Mouse (Mus musculus) cerebellum, adult 9-11 months (tissue): ENCODE measurements around the gene Rps6kl1.
A peak's percentile ranks its signal among the peaks of the same experiment; 100 is the strongest.

Experiments used
- DNase-seq: peaks from one replicate; pipeline ENCODE4 v3.0.0; 2022

Rps6kl1 gene

GRCm38 (mm10) chr12:85151002-85151774 lies at the start of gene Rps6kl1:
TSS of gene Rps6kl1 (minus strand) at chr12:85151264.
- DNase-seq: peak; percentile 93

DNA sequence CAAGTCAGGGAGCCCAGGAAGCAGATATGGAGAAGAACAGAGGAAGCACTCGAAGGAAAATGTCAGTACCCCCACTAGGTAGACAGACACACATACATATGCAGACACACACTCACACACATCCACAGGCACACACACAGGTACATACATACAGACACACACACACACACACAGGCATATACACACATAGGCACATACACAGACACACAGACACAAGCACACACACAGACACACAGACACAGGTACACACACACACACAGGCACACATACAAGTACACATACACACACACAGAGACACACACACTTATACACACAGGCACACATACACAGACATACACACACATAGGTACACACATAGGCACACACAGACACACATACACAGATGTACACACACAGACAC lies 48.9 kb upstream of the Rps6kl1 start:
- DNase-seq: no peak

GRCm38 (mm10) chr12:85197936-85198335 lies 46.9 kb upstream of the Rps6kl1 start:
- DNase-seq: no peak

- DNase-seq: no peak
Measured at GRCm38 (mm10) chr12:85197371-85197770, 46.3 kb upstream of the Rps6kl1 start.

DNA sequence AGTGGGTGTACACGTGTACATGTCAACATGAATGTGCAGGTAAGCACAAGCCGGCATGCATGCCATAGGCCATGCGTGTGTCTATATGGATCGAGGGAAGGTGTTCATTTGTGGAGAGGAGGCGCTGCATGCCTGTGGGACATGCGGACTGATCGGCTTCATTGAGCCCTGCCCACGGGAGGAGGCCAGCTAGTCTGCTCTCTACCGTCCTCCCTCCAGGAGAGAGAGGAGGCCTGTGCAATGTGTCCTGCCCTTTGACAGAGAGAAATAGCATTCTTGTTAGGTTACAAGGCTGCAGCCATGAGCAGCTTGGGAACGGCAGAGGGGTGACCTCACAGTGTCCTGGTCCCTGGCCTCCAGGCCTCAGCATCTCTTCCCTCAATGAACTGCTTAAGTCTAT lies 45.1 kb upstream of the Rps6kl1 start:
- no peak for DNase-seq

- DNase-seq: no peak
Measured at GRCm38 (mm10) chr12:85195086-85195485, 44.0 kb upstream of the Rps6kl1 start.

DNA sequence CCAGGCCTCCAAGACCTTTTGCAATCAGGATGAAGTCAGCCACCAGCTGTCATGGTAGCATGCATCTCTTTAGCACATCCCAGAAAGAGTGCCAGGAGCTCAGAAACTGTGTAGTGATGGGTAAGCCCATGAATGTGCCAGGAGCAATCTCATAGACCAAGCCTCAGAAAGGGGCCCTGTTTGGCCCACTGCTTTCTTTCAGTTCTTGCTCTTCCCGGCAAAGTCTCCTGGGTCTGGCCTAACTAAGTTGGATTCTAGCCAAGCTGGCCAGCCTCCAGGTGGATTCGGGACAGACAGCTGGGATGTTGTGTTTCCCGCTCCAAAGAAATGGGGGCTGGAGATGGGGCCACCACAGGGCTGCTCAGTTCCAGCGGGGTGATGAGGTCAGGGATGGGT lies 43.6 kb upstream of the Rps6kl1 start:
- no peak for DNase-seq

DNA sequence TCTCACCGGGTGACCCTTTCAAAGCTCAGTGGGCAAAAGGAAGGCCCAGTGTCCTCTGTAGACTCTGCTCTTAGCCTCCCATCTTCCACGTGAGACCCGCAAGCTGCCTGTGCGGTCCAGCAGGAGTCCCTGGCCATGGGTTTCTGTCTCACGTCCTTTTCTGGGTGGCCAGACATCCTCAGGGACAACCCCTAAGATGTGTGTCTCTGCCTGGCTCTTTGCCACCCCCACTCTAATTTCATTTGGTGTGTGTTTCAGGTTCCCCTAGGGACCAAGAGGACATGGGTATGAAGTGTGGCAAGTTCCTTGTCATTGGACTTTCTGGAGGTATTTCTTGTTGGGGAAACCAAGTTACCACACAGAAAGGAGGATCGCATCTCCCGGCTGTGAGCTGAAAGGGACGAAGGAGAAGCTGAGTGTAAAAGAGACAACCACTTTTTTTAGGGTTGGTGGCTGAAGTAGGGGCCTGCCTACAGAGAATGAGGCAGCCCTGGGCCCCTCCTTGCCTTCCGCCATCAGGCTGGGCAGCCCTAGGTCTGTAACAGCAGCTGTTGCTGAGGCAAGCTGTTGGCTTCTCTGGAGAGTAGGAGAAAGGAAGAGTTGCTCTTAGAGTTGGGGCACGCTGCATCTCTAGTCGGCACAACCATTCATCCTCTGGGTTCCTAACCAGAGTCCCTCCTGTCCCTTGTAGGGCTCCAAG lies 43.0 kb upstream of the Rps6kl1 start:
- no peak for DNase-seq

- DNase-seq: no peak
Measured at GRCm38 (mm10) chr12:85193146-85193545, 42.1 kb upstream of the Rps6kl1 start.

DNA sequence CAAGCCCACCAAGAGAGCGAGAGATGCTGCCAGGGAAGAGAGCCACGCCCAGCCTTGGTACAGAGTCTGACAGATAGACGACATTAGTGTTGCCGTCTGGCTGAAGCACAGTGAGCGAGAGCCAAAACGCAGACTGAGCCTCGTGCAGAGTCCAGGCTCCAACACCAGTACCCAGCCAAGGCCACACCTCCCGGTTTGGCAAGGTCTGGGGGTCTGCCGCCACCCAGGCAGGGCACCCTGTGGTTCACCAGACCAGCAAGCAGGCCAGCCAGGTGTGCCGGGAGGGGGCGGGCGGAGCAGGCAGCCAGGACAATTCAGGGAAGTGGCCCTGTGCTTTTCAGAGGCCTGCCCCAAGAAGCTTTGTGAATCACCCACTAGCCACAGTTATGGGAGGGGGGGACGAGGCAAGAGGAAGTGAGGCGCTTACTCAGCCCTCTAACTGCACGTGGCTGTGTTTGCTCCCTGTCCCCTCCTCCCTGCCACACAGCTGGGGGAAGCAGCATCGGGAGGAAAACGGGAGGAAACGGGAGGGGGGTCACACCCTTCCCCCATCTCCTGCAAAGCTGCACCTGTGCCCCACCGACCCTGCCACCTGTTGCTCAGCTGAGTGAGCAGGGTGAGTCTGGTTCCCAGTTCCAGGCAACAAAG lies 41.5 kb upstream of the Rps6kl1 start:
- DNase-seq: no peak

- DNase-seq: no peak
Measured at GRCm38 (mm10) chr12:85190290-85190689, 39.2 kb upstream of the Rps6kl1 start.

- DNase-seq: no peak
Measured at GRCm38 (mm10) chr12:85186361-85186760, 35.3 kb upstream of the Rps6kl1 start.

DNA sequence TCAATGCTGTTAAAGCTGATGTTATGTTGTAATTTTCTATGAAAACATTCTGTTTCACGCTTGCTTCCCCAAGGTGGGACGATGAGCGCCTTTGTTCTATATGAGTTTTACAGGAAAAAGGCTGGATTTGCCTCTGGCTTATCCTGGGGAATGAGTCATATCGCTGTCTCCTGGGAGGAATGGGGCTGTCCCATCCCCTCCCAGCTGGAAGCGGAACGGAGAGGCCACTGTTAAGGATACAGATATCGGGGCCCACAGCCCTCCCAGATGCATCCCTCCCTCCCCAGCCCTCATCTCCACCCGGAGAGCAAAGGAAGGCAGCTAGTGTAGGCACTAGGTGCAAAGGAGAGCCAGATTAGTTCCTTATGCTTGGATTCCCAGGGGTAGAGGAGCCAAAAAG lies 34.7 kb upstream of the Rps6kl1 start:
- DNase-seq: no peak

DNA sequence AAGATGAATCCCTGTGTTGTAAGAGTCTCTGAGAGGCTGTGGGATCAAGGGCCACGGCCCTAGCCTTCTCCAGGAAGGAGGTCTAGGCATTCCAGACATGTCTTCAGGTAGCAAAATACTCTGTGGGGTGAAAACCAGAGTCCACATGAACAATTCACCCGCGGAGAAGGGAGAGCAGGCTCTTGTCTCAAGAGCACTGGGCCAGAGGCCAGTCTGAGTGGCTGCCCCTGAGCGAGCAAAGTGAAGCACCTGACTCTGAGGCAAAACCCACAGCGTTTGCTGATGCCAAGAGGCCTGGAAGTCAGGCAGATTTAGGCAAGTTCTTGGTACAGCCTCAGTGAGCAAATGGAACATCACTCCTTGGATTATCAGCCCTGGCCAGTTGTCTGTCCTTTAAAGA lies 33.1 kb upstream of the Rps6kl1 start:
- no peak for DNase-seq

- no peak for DNase-seq
Measured at GRCm38 (mm10) chr12:85182898-85183297, 31.8 kb upstream of the Rps6kl1 start.

DNA sequence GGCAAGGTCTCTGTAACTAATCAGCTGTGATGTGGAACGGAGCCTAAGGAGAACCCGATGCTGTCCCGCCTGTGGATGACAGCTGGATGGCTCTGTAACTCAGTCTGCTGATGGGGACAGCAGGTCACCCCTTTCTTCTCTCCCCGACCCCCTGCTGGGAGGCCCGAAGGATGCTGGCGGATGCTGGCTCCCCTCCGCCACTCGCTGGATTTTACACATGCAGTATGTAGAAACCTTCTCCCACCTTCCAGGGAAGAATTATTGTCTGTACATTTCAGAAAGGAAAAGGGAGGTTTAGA lies 31.2 kb upstream of the Rps6kl1 start:
- no peak for DNase-seq

GRCm38 (mm10) chr12:85181475-85182344 lies 30.6 kb upstream of the Rps6kl1 start:
- no peak for DNase-seq

- no peak for DNase-seq
Measured at GRCm38 (mm10) chr12:85178294-85178693, 27.2 kb upstream of the Rps6kl1 start.

- no peak for DNase-seq
Measured at GRCm38 (mm10) chr12:85177740-85178239, 26.7 kb upstream of the Rps6kl1 start, which contains the start of gene Pgf. TSS of gene Pgf (minus strand) at chr12:85177790.

DNA sequence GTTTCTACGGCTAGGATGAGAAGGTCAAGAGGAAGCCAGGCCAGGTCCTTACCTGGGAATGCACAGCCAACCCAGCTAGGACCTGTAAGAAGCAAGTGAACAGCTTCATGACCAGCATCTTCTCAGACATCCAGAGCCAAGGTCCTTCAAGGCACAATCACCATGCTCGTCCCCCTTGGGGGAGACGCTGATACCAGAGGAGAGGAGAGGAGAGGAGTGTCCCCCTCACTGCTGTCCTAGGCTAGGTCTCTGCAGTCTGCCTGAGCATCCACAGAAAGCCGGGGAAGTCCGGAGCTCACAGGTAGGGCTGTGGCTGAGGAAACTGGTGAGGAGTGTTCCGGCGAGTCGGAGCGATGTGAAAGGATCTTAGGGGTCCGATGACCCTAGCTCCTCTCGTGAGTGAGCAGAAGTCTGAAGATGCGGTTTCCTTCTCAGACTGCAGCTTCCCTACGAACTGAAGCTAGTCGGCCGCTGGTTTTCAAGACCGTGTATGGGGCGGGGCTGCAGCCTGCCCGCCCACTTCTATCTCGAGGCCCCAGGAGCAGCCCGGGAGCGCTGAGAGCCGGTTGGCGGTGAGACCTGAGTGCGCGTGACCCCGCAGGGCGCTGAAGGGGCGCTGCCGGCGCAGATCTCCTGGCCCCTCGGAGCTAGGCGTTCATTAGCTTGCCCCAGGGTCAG lies 25.9 kb upstream of the Rps6kl1 start:
- DNase-seq: no peak

DNA sequence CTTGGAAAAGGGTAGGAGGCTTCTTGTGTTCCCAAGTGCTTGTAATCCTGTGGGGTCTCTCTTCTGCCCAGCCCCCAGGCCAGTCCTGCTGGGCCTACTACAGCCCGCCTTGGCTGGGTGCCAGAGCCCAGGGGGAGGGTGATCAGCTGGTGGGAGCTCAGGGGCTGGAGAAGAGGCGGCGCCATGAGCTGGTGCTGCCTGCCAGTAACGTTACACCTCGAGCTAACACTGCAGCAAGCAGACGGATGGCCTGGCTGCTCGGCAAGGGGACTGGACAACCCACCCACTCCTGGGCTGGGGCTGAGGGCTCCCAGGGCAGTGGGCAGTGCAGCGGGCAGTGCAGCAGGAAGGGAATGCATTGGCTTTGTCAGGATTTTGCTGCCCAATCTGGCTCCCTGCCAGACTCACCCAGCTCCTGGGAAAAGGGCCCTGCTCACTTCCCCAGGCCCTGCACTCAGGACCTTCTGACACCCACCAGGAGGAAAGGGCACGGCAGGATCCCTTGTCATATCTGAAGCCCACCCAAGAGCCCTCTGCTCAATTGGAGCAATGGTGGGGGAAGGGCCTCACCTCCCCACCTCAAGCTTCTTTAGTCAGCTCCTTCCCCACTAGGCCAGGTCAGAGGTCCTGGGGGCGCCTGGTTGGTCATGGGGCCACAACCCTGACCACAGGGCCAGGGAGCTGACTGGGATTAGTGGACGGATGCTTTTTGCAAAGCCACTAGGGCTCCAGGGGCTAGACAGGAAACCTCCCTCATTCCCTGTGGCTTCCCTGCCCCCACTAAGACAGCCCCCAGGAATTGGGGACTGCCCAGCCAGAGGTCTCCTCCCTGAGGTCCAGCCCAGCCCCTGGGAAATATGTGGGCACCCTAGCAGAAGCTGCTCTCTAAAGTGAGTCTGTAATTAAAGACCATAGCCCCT lies 25.1 kb upstream of the Rps6kl1 start:
- no peak for DNase-seq
